Mouse (Mus musculus) lung, postnatal 14 days (tissue): ENCODE data around the gene Gm28305.

Source experiments
- DNase-seq: peaks from one replicate; pipeline ENCODE4 v3.0.0; 2021

The Gm28305 gene

GRCm38 (mm10) chr9:104070863-104071604 is 30.6 kb downstream of the Gm28305 start:
- no peak for DNase-seq

- DNase-seq: no peak
These were observed 35.3 kb downstream of the Gm28305 start for GRCm38 (mm10) chr9:104075808-104076207.

- DNase-seq: no peak
These were observed 38.3 kb downstream of the Gm28305 start for GRCm38 (mm10) chr9:104078780-104079179.

GRCm38 (mm10) chr9:104079379-104079778 is 38.9 kb downstream of the Gm28305 start:
- peak; percentile 66 for DNase-seq

GRCm38 (mm10) chr9:104080038-104080437 is 39.6 kb downstream of the Gm28305 start:
- DNase-seq: no peak

GRCm38 (mm10) chr9:104085730-104086429 is 45.4 kb downstream of the Gm28305 start:
- DNase-seq: no peak

GRCm38 (mm10) chr9:104088555-104088954 is 48.1 kb downstream of the Gm28305 start:
- DNase-seq: peak; percentile 67

- no peak for DNase-seq
These were observed 52.5 kb downstream of the Gm28305 start for GRCm38 (mm10) chr9:104092945-104093344.

- peak; percentile 41 for DNase-seq
These were observed 57.8 kb downstream of the Gm28305 start for GRCm38 (mm10) chr9:104098256-104098655.

- DNase-seq: no peak
These were observed 58.6 kb downstream of the Gm28305 start for GRCm38 (mm10) chr9:104099060-104099459.

GRCm38 (mm10) chr9:104100822-104101221 is 60.4 kb downstream of the Gm28305 start:
- no peak for DNase-seq

GRCm38 (mm10) chr9:104101458-104101857 is 61.0 kb downstream of the Gm28305 start:
- no peak for DNase-seq

GRCm38 (mm10) chr9:104102301-104102700 is 61.8 kb downstream of the Gm28305 start:
- no peak for DNase-seq

GRCm38 (mm10) chr9:104102901-104103300 is 62.4 kb downstream of the Gm28305 start:
- DNase-seq: no peak

GRCm38 (mm10) chr9:104104986-104105385 is 64.5 kb downstream of the Gm28305 start:
- DNase-seq: no peak

- DNase-seq: no peak
These were observed 66.5 kb downstream of the Gm28305 start for GRCm38 (mm10) chr9:104106930-104107329.

- no peak for DNase-seq
These were observed 67.0 kb downstream of the Gm28305 start for GRCm38 (mm10) chr9:104107482-104107881.

GRCm38 (mm10) chr9:104108571-104109143 is 68.2 kb downstream of the Gm28305 start:
- DNase-seq: no peak

- no peak for DNase-seq
These were observed 68.7 kb downstream of the Gm28305 start for GRCm38 (mm10) chr9:104109151-104109550.

GRCm38 (mm10) chr9:104123101-104123500 is 82.6 kb downstream of the Gm28305 start:
- DNase-seq: no peak

GRCm38 (mm10) chr9:104123622-104124021 is 83.2 kb downstream of the Gm28305 start:
- no peak for DNase-seq
